Mouse (Mus musculus) splenic B cell, adult 2 months (primary cell): ENCODE data around the gene Thsd7a.

Experiments
- DNase-seq: peaks from one replicate; pipeline ENCODE4 v3.0.0-alpha.2; 2011; ENCODE audit warnings: low read depth, low spot score
- H3K27me3 ChIP-seq: 2 replicates; pipeline ENCODE4 v1.6.1; 2012; ENCODE audit warnings: mild to moderate bottlenecking, low read length, moderate library complexity, mixed read lengths; ENCODE audit not compliant: control insufficient read depth, poor library complexity, insufficient read depth, severe bottlenecking
- H3K36me3 ChIP-seq: 2 replicates; pipeline ENCODE4 v1.6.1; 2012; ENCODE audit warnings: mild to moderate bottlenecking, low read length, moderate library complexity, mixed read lengths; ENCODE audit not compliant: control insufficient read depth, poor library complexity, insufficient read depth, severe bottlenecking

Gene Thsd7a

DNA sequence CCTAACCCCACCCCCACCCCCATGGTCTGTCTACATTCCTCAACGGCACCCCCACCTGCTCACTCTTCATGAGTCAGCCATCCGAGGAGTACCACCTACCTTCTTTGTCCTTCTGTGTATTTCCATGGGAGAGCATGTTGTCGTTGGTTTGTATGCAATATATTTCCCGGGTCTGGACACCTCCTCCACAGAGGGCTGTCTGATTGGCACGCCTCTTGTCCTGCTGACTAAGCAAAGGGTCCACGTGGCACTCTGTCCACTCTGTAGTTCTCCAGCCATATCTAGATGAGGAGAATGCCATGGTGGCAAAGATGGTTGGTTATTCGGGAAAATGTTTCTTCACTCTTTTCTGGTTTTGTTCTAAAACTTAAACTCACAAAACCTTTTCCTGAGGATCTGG is 248.3 kb downstream of the Thsd7a start:
- no peaks in the 10 kb centered on the region for H3K36me3 ChIP-seq
- no peaks in the 10 kb centered on the region for H3K27me3 ChIP-seq
- DNase-seq: no peak

DNA sequence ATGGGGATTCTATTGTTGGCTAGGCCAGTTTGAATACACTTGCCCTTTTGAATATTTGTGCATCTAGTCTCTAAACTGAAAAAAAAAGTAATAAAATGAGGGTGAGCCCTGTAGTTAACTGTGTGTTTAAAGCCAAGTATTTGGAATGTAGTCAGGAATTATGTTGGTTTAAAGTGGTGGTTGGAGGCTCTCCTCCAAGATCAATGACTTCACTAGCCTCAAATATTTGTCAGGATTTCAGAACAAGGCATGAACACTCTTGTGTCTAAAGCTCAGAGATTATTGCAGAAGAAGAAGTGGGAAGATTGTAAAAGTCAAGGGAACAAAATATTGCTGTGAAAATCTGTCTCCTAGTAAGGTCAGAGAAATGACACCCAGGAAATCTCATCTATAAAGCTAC is 249.3 kb downstream of the Thsd7a start:
- Histone ChIP-seq H3K27me3 (no peaks in the 10 kb centered on the region), H3K36me3 (no peaks in the 10 kb centered on the region)
- DNase-seq: no peak

DNA sequence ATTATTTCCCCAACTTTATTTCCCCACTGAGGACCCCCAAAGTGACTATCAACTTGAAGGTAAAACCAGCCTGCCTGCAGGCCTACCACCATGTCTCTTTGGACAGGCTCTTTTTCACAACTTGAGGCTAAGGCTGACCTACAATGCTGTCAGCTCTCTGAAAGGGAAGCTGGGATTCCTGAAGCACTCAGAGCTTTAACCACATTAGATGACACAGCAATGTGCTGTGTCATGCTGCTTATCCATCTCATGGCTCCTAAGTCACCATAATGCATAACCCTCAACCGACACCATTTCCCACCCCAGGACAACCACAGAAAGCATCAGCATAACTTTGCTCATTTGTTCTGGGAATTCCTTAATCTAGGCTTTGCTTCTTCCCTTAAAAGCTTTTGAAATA is 255.6 kb downstream of the Thsd7a start:
- no peaks in the 10 kb centered on the region for H3K27me3 ChIP-seq
- no peak for DNase-seq

DNA sequence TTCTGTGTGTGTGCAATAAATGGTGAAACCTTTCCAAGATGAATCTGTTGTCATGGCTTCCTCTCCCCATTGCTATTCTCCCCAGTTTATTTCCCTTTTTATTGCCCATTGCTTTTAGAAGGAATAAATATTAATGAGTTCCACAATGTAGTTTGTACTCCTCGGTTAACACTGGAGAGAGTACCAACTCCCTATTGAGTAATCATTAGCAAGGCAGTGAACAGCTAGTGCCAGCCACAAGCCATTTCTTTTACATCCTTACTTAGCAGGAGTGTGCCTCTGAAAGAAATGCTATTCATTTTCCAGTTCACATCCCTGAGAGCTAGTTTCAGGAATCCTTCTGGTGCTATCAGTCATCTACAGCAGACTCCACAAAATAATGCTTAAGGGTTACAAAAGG is 260.3 kb downstream of the Thsd7a start:
- Histone ChIP-seq H3K36me3 (no peaks in the 10 kb centered on the region), H3K27me3 (no peaks in the 10 kb centered on the region)
- no peak for DNase-seq

More for the DNA sequence above, 255.6 kb downstream of the Thsd7a start:
- H3K36me3 ChIP-seq: no peaks in the 10 kb centered on the region

DNA sequence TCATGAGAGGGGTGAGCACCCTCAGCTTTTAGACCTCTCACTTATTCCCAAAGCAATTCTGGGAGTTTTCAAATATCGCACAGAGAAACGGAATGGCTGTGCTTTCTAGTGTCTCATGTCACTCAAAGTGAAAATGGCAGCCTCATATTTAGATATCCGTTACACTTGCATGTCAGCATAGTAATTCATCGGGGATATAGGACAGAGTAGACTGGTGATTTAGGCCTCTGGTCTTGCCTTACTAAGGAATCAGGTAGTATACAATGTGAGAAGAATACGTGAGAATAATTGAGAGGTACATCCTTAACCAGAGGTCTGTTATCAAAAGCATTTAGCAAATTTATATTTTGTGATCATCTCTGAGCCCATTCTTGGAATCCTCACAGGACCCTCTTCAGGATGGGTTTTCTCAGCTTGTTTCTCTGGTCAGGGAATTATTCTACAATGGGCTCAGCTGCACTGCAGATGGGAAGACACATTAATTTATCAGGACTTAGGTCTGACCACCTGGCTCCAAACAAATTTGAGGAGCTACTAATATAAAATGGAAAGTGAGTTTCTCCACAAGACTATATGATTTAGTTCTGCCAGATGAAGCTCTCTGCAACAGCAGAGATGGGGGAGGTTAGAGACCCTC is 267.6 kb downstream of the Thsd7a start:
- Histone ChIP-seq H3K27me3 (no peaks in the 10 kb centered on the region), H3K36me3 (no peaks in the 10 kb centered on the region)
- DNase-seq: no peak

DNA sequence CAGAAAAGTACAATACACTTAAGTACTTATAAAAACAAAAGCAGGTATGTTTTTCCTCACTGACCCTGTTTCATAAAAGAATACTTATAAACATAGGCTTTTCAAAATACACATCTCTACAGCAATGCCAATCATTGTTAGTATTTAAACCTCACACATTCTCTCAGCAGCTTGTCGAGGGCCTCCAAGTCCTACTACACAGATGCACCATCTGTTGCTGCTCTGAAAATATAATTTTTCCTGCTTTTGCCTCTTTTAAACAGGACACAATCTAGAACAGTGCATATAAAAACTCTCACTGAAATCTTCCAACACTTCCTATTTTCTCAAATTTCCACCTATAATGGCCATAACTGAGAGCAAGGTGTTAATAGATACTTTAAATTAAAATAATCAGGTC is 270.9 kb downstream of the Thsd7a start:
- Histone ChIP-seq H3K27me3 (no peaks in the 10 kb centered on the region), H3K36me3 (no peaks in the 10 kb centered on the region)
- no peak for DNase-seq

DNA sequence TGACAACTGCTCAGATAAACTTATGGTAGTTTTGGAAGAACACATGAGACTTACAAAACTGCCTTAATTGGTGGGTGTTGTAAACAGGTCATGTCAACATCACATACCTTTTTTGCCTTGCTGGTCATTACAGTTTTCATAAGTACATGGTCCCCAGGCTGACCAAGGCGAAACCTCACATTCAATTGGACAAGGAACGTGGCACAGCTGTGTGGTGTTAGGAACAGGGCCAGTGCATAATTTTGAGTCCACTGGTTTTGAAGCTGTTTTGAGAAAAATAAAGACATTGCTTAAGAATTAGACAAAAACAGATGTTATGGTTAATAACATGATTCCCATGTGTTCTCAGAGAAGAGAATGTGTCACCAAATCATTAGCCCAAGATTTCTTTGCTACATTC is 278.3 kb downstream of the Thsd7a start:
- Histone ChIP-seq H3K36me3 (no peaks in the 10 kb centered on the region), H3K27me3 (no peaks in the 10 kb centered on the region)
- no peak for DNase-seq

DNA sequence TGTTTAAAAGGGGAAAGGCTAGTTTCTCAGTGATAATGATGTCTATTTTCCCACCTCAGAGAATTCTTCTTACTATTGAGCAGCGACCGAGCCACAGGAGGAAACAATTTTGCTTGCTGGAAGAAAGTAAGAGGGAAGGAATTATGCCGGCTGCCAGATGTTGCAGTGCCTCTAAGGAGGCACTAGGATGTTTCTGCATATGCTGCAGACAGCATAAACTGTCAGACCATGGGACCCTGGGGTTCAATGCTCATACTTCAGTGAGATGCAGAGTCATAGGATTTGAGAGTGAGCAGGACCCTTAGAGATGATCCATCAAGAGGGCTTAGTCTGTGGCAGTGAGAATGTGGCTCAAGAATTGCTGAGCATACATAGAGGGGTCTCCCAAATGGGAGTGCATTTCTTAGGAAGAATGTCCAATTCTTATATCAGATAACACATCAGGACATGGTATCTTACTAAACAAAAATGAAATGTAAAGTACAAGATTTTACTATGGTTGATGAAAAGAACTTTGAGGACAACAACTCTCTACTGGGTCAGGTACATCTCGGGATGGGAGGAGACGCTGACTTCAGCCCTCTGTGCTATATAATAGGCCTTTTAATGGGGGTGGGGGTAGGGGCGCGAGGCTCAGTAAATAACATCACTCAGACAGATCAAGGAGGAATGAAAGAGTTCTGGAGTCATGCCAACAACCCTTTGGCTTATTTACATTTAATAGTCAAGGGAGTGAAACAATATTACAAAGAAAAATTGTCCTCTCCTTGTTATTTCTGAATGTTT is 281.7 kb downstream of the Thsd7a start:
- Histone ChIP-seq H3K36me3 (no peaks in the 10 kb centered on the region), H3K27me3 (no peaks in the 10 kb centered on the region)
- no peak for DNase-seq

DNA sequence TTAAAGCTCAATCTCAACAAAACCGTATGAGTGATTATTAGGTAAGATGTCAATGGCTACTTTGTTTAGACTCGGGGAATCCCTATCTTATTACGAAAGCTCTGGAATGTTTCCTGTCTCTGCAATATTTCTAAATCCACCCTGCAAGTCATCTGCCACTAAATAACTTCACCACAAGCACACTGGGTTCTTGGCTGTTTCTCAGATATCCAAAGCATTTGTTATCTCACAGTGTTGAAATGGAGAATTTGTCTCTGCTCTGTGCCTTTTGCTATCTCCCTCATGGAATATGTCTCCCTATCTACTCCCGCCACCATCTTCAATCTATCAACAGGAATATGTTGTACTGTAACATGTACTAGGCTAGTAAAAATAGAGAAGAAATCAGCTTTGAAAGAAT is 290.4 kb downstream of the Thsd7a start:
- Histone ChIP-seq H3K27me3 (no peaks in the 10 kb centered on the region), H3K36me3 (no peaks in the 10 kb centered on the region)
- DNase-seq: no peak

DNA sequence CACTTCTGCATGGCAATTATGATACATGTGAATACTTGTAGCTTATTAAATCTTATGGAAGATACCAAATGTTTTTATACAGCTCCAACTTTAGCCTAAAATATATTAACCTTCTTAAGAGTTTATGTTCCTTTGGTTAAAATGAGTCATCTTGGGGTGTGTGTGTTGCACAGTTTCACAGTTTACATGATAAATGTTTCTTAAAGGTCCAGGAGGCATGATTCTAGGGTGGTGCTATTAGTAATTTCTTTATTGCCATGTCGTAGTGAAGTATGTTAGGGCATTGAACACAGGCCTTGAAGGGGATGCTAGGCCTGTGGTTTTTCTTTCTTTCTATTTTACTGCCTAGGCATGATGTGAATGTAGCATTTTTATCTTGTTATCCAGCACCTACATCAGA is 291.8 kb downstream of the Thsd7a start:
- DNase-seq: no peak
- H3K36me3 ChIP-seq: no peaks in the 10 kb centered on the region

DNA sequence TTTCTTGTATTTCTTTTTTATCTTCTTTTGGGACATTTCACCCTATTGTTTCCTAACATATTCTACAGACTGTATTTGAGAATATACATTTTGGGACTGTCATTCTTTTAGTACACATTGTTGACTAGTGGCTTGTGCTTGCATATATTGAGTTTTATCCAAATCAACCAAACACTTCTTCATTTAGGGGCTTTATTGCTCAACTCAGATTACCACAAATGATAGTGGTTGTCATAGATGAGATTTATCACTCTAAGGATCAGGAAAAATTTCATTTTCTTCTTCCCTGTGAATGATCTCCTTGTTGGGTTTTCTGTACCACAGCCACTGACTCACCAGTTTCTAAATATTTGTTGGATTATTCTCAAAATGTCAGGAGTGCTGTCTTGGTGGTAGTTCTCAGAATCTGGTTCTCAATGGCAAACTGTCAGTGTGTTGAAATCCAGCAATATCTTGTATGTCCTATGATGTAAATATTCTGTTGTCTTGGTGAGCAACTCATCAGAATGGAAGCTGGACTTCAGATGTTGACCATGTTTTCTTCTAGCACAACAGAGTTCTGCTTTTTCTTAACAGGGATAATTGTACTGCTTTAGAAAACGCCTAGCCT is 294.2 kb downstream of the Thsd7a start:
- H3K36me3 ChIP-seq: no peaks in the 10 kb centered on the region
- no peaks in the 10 kb centered on the region for H3K27me3 ChIP-seq
- no peak for DNase-seq

More for the DNA sequence above, 291.8 kb downstream of the Thsd7a start:
- no peaks in the 10 kb centered on the region for H3K27me3 ChIP-seq

DNA sequence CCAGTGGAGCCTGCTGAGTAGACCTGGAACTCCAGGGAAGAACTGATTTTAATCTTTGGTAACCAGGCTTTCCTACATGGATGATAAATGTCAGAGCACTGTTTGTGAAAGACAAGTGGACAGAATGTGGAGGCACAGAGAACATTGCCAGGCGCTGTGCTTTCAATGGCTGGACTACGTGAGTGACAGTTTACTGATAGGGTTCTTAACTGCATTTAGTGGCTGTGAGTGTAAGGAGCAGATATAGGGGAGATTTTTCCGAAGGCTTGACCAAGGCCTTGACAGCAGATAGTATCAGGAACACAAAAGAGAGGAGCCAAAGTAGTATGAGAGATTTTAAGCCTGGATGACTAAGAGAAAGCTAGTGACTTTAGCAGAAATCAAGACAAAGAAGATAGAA is 295.1 kb downstream of the Thsd7a start:
- Histone ChIP-seq H3K36me3 (no peaks in the 10 kb centered on the region), H3K27me3 (no peaks in the 10 kb centered on the region)
- DNase-seq: no peak

DNA sequence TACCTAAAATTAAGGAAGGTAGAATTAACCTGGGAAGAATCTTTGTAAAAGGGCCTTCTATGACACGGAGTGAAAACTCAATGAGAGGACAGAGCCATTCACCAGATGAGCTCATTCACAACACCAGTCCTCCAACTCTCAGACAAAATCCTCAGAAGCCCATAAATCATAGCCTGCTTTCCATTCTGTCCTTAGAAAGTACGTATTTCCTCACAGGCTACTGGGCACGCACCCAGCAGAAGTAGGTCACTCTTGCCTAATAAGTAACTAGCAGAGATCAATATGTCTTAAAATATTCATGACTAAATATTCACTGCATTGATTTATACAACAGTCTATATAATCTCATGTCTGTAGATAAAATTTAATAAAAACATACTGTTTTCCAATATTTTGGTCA is 300.4 kb downstream of the Thsd7a start:
- Histone ChIP-seq H3K36me3 (no peaks in the 10 kb centered on the region), H3K27me3 (no peaks in the 10 kb centered on the region)
- DNase-seq: no peak

DNA sequence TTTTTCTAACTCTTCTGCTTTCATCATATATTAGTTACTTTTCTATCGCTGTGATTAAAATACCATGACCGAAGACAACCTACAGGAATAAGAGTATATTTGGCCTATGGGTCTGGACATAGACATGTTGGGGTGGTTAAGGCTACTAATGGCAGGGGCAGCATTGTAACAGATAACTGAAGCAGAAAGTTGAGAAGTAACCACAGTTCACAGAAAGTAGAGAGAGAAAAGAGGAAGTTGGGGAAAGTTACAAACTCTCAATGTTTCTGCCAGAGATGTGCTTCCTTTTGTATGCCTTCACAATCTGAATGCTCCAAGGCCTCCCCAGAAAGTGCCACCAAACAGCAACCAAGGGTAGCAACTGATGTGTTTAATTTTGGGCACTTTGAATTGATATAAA is 303.7 kb downstream of the Thsd7a start:
- no peak for DNase-seq
- H3K36me3 ChIP-seq: no peaks in the 10 kb centered on the region
- no peaks in the 10 kb centered on the region for H3K27me3 ChIP-seq

DNA sequence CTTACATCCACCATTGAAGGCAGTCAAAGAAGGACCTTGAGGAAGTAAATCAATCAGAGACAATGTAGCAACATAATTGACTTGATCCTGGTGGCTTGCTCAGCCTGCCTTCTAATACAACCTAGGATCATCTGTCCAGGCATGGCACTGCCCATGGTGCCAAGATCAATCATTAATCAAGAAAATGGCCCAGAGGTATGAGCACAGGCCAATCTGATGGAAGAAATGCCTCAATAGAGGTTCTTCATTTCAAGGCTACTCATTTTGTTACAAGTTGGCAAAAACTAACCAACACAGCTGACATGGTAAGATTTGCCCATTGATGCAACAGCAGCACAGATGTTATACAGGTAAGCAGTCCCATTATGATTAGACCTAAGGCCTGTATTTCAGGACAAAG is 309.6 kb downstream of the Thsd7a start:
- Histone ChIP-seq H3K36me3 (no peaks in the 10 kb centered on the region), H3K27me3 (no peaks in the 10 kb centered on the region)
- DNase-seq: no peak
